Mouse (Mus musculus) neural tube, embryonic 11.5 days (tissue): ENCODE measurements around the gene Csta1. TPM values are rescaled to one million over a fixed set of nuclear protein-coding genes. Genes with fewer than 3 reads are reported as not detected.
"Not testable (repeated sequence)": the region's sequence is repeated elsewhere in the genome, so short reads cannot be mapped to it uniquely, and the experiment has no call there.

Experiments used
- ATAC-seq: fragments of 200-750 bp; cut with Nextera tagmentation; 2 replicates; pipeline ENCODE4 v1.8.0; 2017; ENCODE audit warnings: moderate number of reproducible peaks, mild to moderate bottlenecking, moderate TSS enrichment, moderate library complexity; ENCODE audit not compliant: insufficient read depth, low FRiP score, low TSS enrichment
- DNase-seq: peaks from one replicate; pipeline ENCODE4 v3.0.0-alpha.2; 2015; ENCODE audit warnings: low spot score
- H3K27ac ChIP-seq: fragments of 300-500 bp; sonication (generic); 2 replicates; pipeline ENCODE4 v1.5.1; 2014; ENCODE audit warnings: low read depth, mild to moderate bottlenecking, low read length
- H3K27me3 ChIP-seq: fragments of 300-500 bp; sonication (generic); 2 replicates; pipeline ENCODE4 v1.6.1; 2014; ENCODE audit warnings: mild to moderate bottlenecking, low read length, mixed read lengths; ENCODE audit not compliant: control insufficient read depth, insufficient read depth
- H3K36me3 ChIP-seq: fragments of 300-500 bp; sonication (generic); 2 replicates; pipeline ENCODE4 v1.6.1; 2014; ENCODE audit warnings: mild to moderate bottlenecking, low read length, moderate library complexity, mixed read lengths; ENCODE audit not compliant: control insufficient read depth, insufficient read depth
- H3K4me1 ChIP-seq: fragments of 300-500 bp; sonication (generic); 2 replicates; pipeline ENCODE4 v1.6.1; 2014; ENCODE audit warnings: low read length, mixed read lengths; ENCODE audit not compliant: control insufficient read depth, insufficient read depth
- H3K4me2 ChIP-seq: fragments of 300-500 bp; sonication (generic); 2 replicates; pipeline ENCODE4 v1.6.1; 2014; ENCODE audit warnings: low read depth, mild to moderate bottlenecking, moderate library complexity
- H3K4me3 ChIP-seq: fragments of 300-500 bp; sonication (generic); 2 replicates; pipeline ENCODE4 v1.5.1; 2014; ENCODE audit warnings: low read depth, low read length
- H3K9ac ChIP-seq: fragments of 300-500 bp; sonication (generic); 2 replicates; pipeline ENCODE4 v1.6.1; 2014; ENCODE audit warnings: mild to moderate bottlenecking, low read length
- H3K9me3 ChIP-seq: fragments of 300-500 bp; sonication (generic); 2 replicates; pipeline ENCODE4 v1.6.1; 2016; ENCODE audit warnings: low read length; ENCODE audit not compliant: control insufficient read depth
- WGBS: fragments of 180-500 bp; shearing (Covaris S2); extraction: QIAGEN DNeasy Blood & Tissue Kit; methylation state at CpG from one replicate; pipeline ENCODE4 v1.1.7; 2014; 5-methylcytosine and 5-hydroxymethylcytosine counted together
- polyA plus RNA-seq: library from polyadenylated mRNA; unstranded; fragments of >200 nt; fragmentation: Nextera tagmentation; extraction: Ambion mirVana; gene quantifications from 2 replicates; pipeline ENCODE4 v1.2.1, GENCODE M21; 2014

The Csta1 gene
- polyA plus RNA-seq, 1 experiment from 2014 or later: not detected

GRCm38 (mm10) chr16:36102211-36102610 lies 28.8 kb downstream of the Csta1 start:
- WGBS: 93% methylated on average over 1 of the region's 1 CpGs
- H3K4me1 ChIP-seq: no peaks in the 10 kb centered on the region

DNA sequence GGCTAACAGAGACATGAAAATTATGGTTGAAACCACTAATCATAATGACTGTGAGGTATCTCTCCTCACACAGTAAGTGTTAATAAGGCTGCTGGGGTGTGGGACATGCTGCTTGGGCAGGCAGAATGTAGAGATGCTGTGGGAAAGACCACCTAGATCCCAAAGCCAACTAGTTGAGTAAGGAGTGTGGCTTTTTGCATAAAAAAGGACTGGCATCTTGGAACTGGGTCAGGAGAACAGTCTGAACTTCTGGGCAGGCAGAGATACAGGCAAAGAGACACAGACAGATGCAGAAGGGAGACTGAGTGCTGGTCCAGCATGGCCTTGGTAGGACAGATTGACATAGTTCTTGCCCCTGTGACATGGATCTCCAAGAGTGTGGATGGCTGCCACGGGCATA lies 29.5 kb downstream of the Csta1 start:
- Histone ChIP-seq H3K9me3 (no peaks in the 10 kb centered on the region), H3K4me3 (no peak overlapping the region), H3K9ac (no peak overlapping the region), H3K36me3 (no peaks in the 10 kb centered on the region), H3K4me1 (no peaks in the 10 kb centered on the region), H3K4me2 (no peak overlapping the region), H3K27me3 (no peaks in the 10 kb centered on the region), H3K27ac (no peak overlapping the region)
- ATAC-seq (no peak), DNase-seq (no peak)
- WGBS: 78% methylated on average over 1 of the region's 1 CpGs

More at GRCm38 (mm10) chr16:36102211-36102610, 28.8 kb downstream of the Csta1 start:
- DNase-seq (no peak), ATAC-seq (no peak)
- Histone ChIP-seq H3K9me3 (no peaks in the 10 kb centered on the region), H3K4me3 (no peak overlapping the region), H3K36me3 (no peaks in the 10 kb centered on the region), H3K27me3 (no peaks in the 10 kb centered on the region), H3K4me2 (no peak overlapping the region), H3K9ac (no peak overlapping the region), H3K27ac (no peak overlapping the region)

- H3K27ac ChIP-seq, H3K9me3 ChIP-seq, H3K4me1 ChIP-seq, H3K9ac ChIP-seq, DNase-seq, H3K4me3 ChIP-seq, ATAC-seq, H3K27me3 ChIP-seq, H3K4me2 ChIP-seq, H3K36me3 ChIP-seq: not testable (repeated sequence)
- 92% methylated on average over 12 of the region's 12 CpGs for WGBS
Measured at GRCm38 (mm10) chr16:36097813-36098499, 33.1 kb downstream of the Csta1 start.

GRCm38 (mm10) chr16:36094079-36094478 lies 37.0 kb downstream of the Csta1 start:
- Histone ChIP-seq H3K9ac (no peak overlapping the region), H3K4me2 (no peak overlapping the region), H3K4me3 (no peak overlapping the region), H3K27ac (no peak overlapping the region), H3K4me1 (no peaks in the 10 kb centered on the region), H3K9me3 (no peaks in the 10 kb centered on the region), H3K27me3 (no peaks in the 10 kb centered on the region), H3K36me3 (no peaks in the 10 kb centered on the region)
- no peak for DNase-seq
- no peak for ATAC-seq
- 92% methylated on average over 3 of the region's 3 CpGs for WGBS

DNA sequence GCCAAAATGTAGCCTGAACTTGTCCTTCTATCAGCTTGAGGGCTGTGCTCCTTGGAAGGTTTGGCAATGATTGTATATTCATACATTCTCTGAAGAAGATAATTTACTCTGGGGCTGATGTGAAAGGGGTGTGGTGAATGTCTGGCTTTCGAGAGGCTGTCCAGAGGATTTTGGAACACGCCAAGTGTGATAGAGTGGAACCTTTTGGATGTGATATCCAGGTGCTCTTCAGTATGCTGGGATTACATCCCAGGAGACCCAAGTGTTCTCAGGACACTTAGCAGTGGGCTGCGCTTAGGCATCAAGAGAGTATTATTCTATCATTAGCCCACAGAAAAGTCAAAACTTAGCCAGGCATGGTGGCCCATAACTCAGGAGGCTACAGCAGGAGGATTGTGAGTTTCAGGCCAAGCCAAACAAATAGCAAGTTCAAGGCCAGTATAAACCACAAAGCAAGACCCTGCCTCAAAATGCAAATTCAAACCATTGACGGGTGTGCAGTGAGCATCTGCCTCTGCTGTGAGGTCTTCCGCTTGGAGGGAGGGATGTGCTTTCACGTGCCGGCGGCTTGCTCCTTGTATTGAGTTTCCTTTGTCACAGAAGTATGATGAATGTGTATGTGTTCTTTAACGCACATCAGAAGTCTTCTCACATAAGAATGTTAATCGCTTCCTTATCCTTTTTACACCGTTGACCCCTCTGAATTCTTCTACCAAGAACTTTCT lies 40.1 kb downstream of the Csta1 start:
- Histone ChIP-seq H3K36me3 (peaks cover 2% of the 10 kb centered on the region; the same call in 1 of the 2 replicates), H3K4me2 (no peak overlapping the region), H3K27me3 (no peaks in the 10 kb centered on the region), H3K27ac (no peak overlapping the region), H3K4me3 (no peak overlapping the region), H3K9me3 (no peaks in the 10 kb centered on the region), H3K4me1 (no peaks in the 10 kb centered on the region), H3K9ac (no peak overlapping the region)
- 89% methylated on average over 11 of the region's 11 CpGs for WGBS
- ATAC-seq: no peak
- no peak for DNase-seq

GRCm38 (mm10) chr16:36089850-36090616 lies 41.0 kb downstream of the Csta1 start:
- Histone ChIP-seq H3K4me2 (no peak overlapping the region), H3K9ac (no peak overlapping the region), H3K27ac (no peak overlapping the region), H3K4me1 (no peaks in the 10 kb centered on the region), H3K27me3 (no peaks in the 10 kb centered on the region), H3K9me3 (no peaks in the 10 kb centered on the region), H3K36me3 (peaks cover 2% of the 10 kb centered on the region; the same call in 1 of the 2 replicates), H3K4me3 (no peak overlapping the region)
- ATAC-seq (no peak), DNase-seq (no peak)
- 81% methylated on average over 8 of the region's 8 CpGs for WGBS

GRCm38 (mm10) chr16:36089065-36089464 lies 42.0 kb downstream of the Csta1 start:
- Histone ChIP-seq H3K36me3 (peaks cover 2% of the 10 kb centered on the region; the same call in 1 of the 2 replicates), H3K4me2 (no peak overlapping the region), H3K27ac (no peak overlapping the region), H3K9ac (no peak overlapping the region), H3K4me1 (no peaks in the 10 kb centered on the region), H3K9me3 (no peaks in the 10 kb centered on the region), H3K4me3 (no peak overlapping the region), H3K27me3 (no peaks in the 10 kb centered on the region)
- WGBS: 88% methylated on average over 7 of the region's 7 CpGs
- ATAC-seq: no peak
- DNase-seq: no peak

GRCm38 (mm10) chr16:36087846-36088245 lies 43.2 kb downstream of the Csta1 start:
- H3K9me3 ChIP-seq: no peaks in the 10 kb centered on the region
- H3K4me2 ChIP-seq: no peak overlapping the region
- no peak overlapping the region for H3K27ac ChIP-seq
- H3K4me1 ChIP-seq: no peaks in the 10 kb centered on the region
- H3K27me3 ChIP-seq: no peaks in the 10 kb centered on the region
- DNase-seq (no peak), ATAC-seq (no peak)
- no peak overlapping the region for H3K4me3 ChIP-seq
- no peak overlapping the region for H3K9ac ChIP-seq
- peaks cover 2% of the 10 kb centered on the region; the same call in 1 of the 2 replicates for H3K36me3 ChIP-seq
- WGBS: 92% methylated on average over 4 of the region's 4 CpGs
